Mouse (Mus musculus) CD4-positive naive resting alpha-beta T cell, adult 76 days (primary cell): ENCODE measurements around the gene Gm12394. TPM values are rescaled to one million over a fixed set of nuclear protein-coding genes. Genes with fewer than 3 reads are reported as not detected.

Experiments
- total RNA-seq: library from RNA; stranded (reverse); gene quantifications from one replicate; pipeline ENCODE4 v1.2.4, GENCODE M21; 2023

Gene Gm12394
- not detected for total RNA-seq

GRCm38 (mm10) chr4:42856671-42857070 lies at the start of gene Gm12394:
TSS of gene Gm12394 (minus strand) at chr4:42856771.

GRCm38 (mm10) chr4:42874134-42874533 lies 17.6 kb upstream of the Gm12394 start, which contains the start of gene Fam205c:
TSS of gene Fam205c (minus strand) at chr4:42874234.

GRCm38 (mm10) chr4:42853788-42854187 lies 2.8 kb downstream of the Gm12394 start, which contains the start of gene Fam205a1:
TSS of gene Fam205a1 (minus strand) at chr4:42853888.

GRCm38 (mm10) chr4:42773893-42774292 lies 82.7 kb downstream of the Gm12394 start, which contains the start of gene Ccl21a:
TSS of gene Ccl21a (minus strand) at chr4:42773993.

GRCm38 (mm10) chr4:42756477-42756876 lies 100.1 kb downstream of the Gm12394 start, which contains the start of gene Ccl19:
TSS of gene Ccl19 (minus strand) at chr4:42756577.

GRCm38 (mm10) chr4:42735245-42735644 lies 121.3 kb downstream of the Gm12394 start, which contains the start of gene 4930578G10Rik:
TSS of gene 4930578G10Rik (plus strand) at chr4:42735545.

Other genes starting within 250 kb of the Gm12394 start
- not detected for gene Gm10591, start 244.6 kb downstream of the Gm12394 start, total RNA-seq
- not detected for gene Gm2564, start 227.1 kb downstream of the Gm12394 start, total RNA-seq
- gene Ccl27b, start 201.5 kb downstream of the Gm12394 start, total RNA-seq = not detected
- not detected for gene Il11ra2, start 194.9 kb downstream of the Gm12394 start, total RNA-seq
- gene 4930578G10Rik, start 121.2 kb downstream of the Gm12394 start, total RNA-seq = not detected
- gene Ccl19, start 100.2 kb downstream of the Gm12394 start, total RNA-seq = not detected
- gene Ccl21a, start 82.8 kb downstream of the Gm12394 start, total RNA-seq = not detected
- not detected for gene Fam205a1, start 2.9 kb downstream of the Gm12394 start, total RNA-seq
- gene Fam205c, start 17.5 kb upstream of the Gm12394 start, total RNA-seq = not detected
- not detected for gene Phf24, start 59.9 kb upstream of the Gm12394 start, total RNA-seq
- 34.9 TPM for gene Dnajb5, start 93.0 kb upstream of the Gm12394 start, total RNA-seq
- not detected for gene 1700022I11Rik, start 112.8 kb upstream of the Gm12394 start, total RNA-seq
- gene Vcp, start 143.7 kb upstream of the Gm12394 start, total RNA-seq = 130 TPM
- gene Fancg, start 153.7 kb upstream of the Gm12394 start, total RNA-seq = 14.8 TPM
- 42.0 TPM for gene Pigo, start 169.0 kb upstream of the Gm12394 start, total RNA-seq
- 43.4 TPM for gene Stoml2, start 174.9 kb upstream of the Gm12394 start, total RNA-seq
- gene Fam214b, start 189.4 kb upstream of the Gm12394 start, total RNA-seq = 7.8 TPM
- gene Unc13b, start 202.2 kb upstream of the Gm12394 start, total RNA-seq = 1.6 TPM